Mouse (Mus musculus): Measurements from ENCODE around the gene Tbxa2r.

The Tbxa2r gene

GRCm38 (mm10) chr10:81346453-81347067 is 18.0 kb downstream of the Tbxa2r start:
- peak; percentile 91 for DNase-seq

- peak; percentile 86 for DNase-seq
Measured at GRCm38 (mm10) chr10:81349146-81349545, 20.6 kb downstream of the Tbxa2r start.

- DNase-seq, result no peak
Measured at GRCm38 (mm10) chr10:81349961-81350350, 21.4 kb downstream of the Tbxa2r start.

GRCm38 (mm10) chr10:81350351-81351063 is 22.0 kb downstream of the Tbxa2r start, which contains the start of gene Hmg20b:
Hmg20b (minus strand) TSS chr10:81350480.
- DNase-seq, result peak; percentile 99

GRCm38 (mm10) chr10:81351678-81352291 is 23.3 kb downstream of the Tbxa2r start:
- peak; percentile 92 for DNase-seq

GRCm38 (mm10) chr10:81354738-81355477 is 26.4 kb downstream of the Tbxa2r start:
- DNase-seq, result no peak

- DNase-seq, result no peak
Measured at GRCm38 (mm10) chr10:81355533-81355932, 27.0 kb downstream of the Tbxa2r start.

- DNase-seq, result no peak
Measured at GRCm38 (mm10) chr10:81356352-81356990, 27.9 kb downstream of the Tbxa2r start.

- peak; percentile 96 for DNase-seq
Measured at GRCm38 (mm10) chr10:81356991-81357844, 28.7 kb downstream of the Tbxa2r start, which contains the start of gene Mfsd12. Mfsd12 (plus strand) TSS chr10:81357491.

- DNase-seq, result no peak
Measured at GRCm38 (mm10) chr10:81358209-81358608, 29.7 kb downstream of the Tbxa2r start.

GRCm38 (mm10) chr10:81358841-81359240 is 30.3 kb downstream of the Tbxa2r start:
- DNase-seq, result no peak

- DNase-seq, result no peak
Measured at GRCm38 (mm10) chr10:81360721-81361120, 32.2 kb downstream of the Tbxa2r start.

GRCm38 (mm10) chr10:81362336-81362949 is 33.9 kb downstream of the Tbxa2r start:
- DNase-seq, result peak; percentile 92

- peak; percentile 78 for DNase-seq
Measured at GRCm38 (mm10) chr10:81363436-81364346, 35.2 kb downstream of the Tbxa2r start.

- peak; percentile 59 for DNase-seq
Measured at GRCm38 (mm10) chr10:81364666-81365065, 36.1 kb downstream of the Tbxa2r start.

- no peak for DNase-seq
Measured at GRCm38 (mm10) chr10:81365073-81365472, 36.5 kb downstream of the Tbxa2r start.

- peak; percentile 48 for DNase-seq
Measured at GRCm38 (mm10) chr10:81365672-81366476, 37.3 kb downstream of the Tbxa2r start, which contains the start of gene 4930404N11Rik. 4930404N11Rik (minus strand) TSS chr10:81365816.

GRCm38 (mm10) chr10:81366477-81367206 is 38.1 kb downstream of the Tbxa2r start:
- DNase-seq, result no peak

GRCm38 (mm10) chr10:81367207-81367495 is 38.6 kb downstream of the Tbxa2r start:
- no peak for DNase-seq

All from liver (tissue).